Mouse (Mus musculus) hindbrain, embryonic 14.5 days (tissue): ENCODE results near the gene 9430038I01Rik. TPM values are rescaled to one million over a fixed set of nuclear protein-coding genes. Genes with fewer than 3 reads are reported as not detected.

ENCODE experiments used
- ATAC-seq: fragments of 200-750 bp; cut with Nextera tagmentation; 2 replicates; pipeline ENCODE4 v1.8.0; 2017; ENCODE audit warnings: moderate number of reproducible peaks, mild to moderate bottlenecking, moderate TSS enrichment, moderate library complexity; ENCODE audit not compliant: low FRiP score
- DNase-seq: peaks from one replicate; pipeline ENCODE4 v3.0.0-alpha.2; 2015; ENCODE audit warnings: low spot score
- H3K27ac ChIP-seq: fragments of 300-500 bp; sonication (generic); 2 replicates; pipeline ENCODE4 v1.5.1; 2014; ENCODE audit warnings: mild to moderate bottlenecking, moderate library complexity
- H3K27me3 ChIP-seq: fragments of 300-500 bp; sonication (generic); 2 replicates; pipeline ENCODE4 v1.6.1; 2014; ENCODE audit warnings: mild to moderate bottlenecking, low read length, mixed read lengths; ENCODE audit not compliant: control insufficient read depth, insufficient read depth
- H3K36me3 ChIP-seq: fragments of 300-500 bp; sonication (generic); replicated peaks from 2 replicates; pipeline ENCODE4 v1.6.1; 2014; ENCODE audit not compliant: control insufficient read depth, insufficient read depth
- H3K4me1 ChIP-seq: fragments of 300-500 bp; sonication (generic); replicated peaks from 2 replicates; pipeline ENCODE4 v1.6.1; 2014; ENCODE audit warnings: antibody characterized with exemption, low read length, mixed read lengths; ENCODE audit not compliant: control insufficient read depth, insufficient read depth
- H3K4me2 ChIP-seq: fragments of 300-500 bp; sonication (generic); replicated peaks from 2 replicates; pipeline ENCODE4 v1.6.1; 2014; ENCODE audit warnings: mild to moderate bottlenecking, moderate library complexity
- H3K4me3 ChIP-seq: fragments of 300-500 bp; sonication (generic); replicated peaks from 2 replicates; pipeline ENCODE4 v1.5.1; 2014; ENCODE audit warnings: mild to moderate bottlenecking, low read length
- H3K9ac ChIP-seq: fragments of 300-500 bp; sonication (generic); 2 replicates; pipeline ENCODE4 v1.6.1; 2014
- H3K9me3 ChIP-seq: fragments of 300-500 bp; sonication (generic); 2 replicates; pipeline ENCODE4 v1.6.1; 2016; ENCODE audit warnings: low read length; ENCODE audit not compliant: control insufficient read depth
- WGBS: fragments of 180-500 bp; shearing (Covaris S2); extraction: QIAGEN DNeasy Blood & Tissue Kit; methylation state at CpG from one replicate; pipeline ENCODE4 v1.1.7; 2014; 5-methylcytosine and 5-hydroxymethylcytosine counted together
- polyA plus RNA-seq: library from polyadenylated mRNA; unstranded; fragments of >200 nt; fragmentation: Nextera tagmentation; extraction: Ambion mirVana; gene quantifications from 2 replicates; pipeline ENCODE4 v1.2.1, GENCODE M21; 2014

The 9430038I01Rik gene
- polyA plus RNA-seq, 1 experiment from 2014 or later: 16.6 TPM

DNA sequence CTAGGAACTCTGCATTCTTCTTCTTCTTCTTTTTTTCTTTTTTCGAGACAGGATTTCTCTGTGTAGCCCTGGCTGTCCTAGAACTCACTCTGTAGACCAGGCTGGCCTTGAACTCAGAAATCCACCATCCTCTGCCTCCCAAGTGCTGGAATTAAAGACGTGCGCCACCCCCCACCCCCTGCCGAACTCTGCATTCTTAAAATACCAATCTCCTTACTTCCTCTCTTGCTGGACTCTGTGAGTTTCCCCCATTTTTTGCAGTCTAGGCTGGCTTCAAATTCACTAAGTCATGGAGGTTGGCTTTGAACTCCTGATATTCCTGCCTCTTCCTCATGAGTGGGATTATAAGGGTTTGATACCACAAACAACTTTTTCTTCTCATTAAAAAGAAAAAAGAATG is 16.1 kb upstream of the 9430038I01Rik start:
- Histone ChIP-seq H3K4me2 (no peak overlapping the region), H3K27ac (no peak overlapping the region), H3K27me3 (no peaks in the 10 kb centered on the region), H3K36me3 (no peaks in the 10 kb centered on the region), H3K4me1 (no peaks in the 10 kb centered on the region), H3K9ac (no peak overlapping the region), H3K4me3 (no peak overlapping the region), H3K9me3 (no peaks in the 10 kb centered on the region)
- no peak for DNase-seq
- no peak for ATAC-seq
- 66% methylated on average over 4 of the region's 4 CpGs for WGBS

DNA sequence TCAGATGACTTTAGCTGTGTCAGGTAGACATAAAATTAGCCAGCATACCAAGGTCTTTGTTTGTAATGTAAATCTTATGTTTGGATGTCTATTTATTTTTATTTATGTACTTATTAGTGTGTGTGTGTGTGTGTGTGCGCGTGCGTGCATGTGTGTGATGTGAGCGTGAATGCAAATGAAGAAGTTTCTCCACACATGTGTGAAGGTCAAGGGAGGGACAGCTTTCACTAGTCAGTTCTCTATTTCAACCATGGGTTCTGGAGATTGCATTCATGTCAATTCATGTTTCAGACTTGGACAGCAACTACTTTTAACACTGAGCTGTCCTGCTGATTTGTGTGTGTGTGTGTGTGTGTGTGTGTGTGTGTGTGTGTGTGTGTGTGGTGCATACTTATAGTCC is 10.7 kb upstream of the 9430038I01Rik start:
- 96% methylated on average over 4 of the region's 4 CpGs for WGBS
- H3K36me3 ChIP-seq: no peaks in the 10 kb centered on the region
- no peak overlapping the region for H3K4me2 ChIP-seq
- ATAC-seq (no peak), DNase-seq (no peak)
- H3K27me3 ChIP-seq: no peaks in the 10 kb centered on the region
- H3K4me1 ChIP-seq: no peaks in the 10 kb centered on the region
- H3K9me3 ChIP-seq: no peaks in the 10 kb centered on the region
- no peak overlapping the region for H3K27ac ChIP-seq
- H3K9ac ChIP-seq: no peak overlapping the region
- no peak overlapping the region for H3K4me3 ChIP-seq

DNA sequence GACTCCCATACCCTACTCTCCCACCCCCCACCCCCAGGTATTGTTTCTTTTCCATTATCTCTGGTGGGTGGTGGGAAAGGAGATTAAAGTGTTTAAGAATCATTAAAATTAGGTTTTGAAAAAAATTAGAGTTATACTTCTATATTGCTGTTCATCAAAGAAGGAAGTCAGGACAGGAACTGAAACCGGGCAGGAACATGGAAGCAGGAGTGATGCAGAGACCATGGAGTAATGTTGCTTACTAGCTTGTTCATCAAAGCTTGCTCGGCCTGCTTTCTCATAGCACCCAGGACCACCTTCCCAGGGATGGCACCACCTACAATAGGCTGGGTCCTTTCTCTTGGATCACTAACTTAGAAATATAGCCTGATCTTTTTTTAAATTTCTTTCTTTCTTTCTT is 10.0 kb upstream of the 9430038I01Rik start:
- H3K9ac ChIP-seq: no peak overlapping the region
- DNase-seq: no peak

DNA sequence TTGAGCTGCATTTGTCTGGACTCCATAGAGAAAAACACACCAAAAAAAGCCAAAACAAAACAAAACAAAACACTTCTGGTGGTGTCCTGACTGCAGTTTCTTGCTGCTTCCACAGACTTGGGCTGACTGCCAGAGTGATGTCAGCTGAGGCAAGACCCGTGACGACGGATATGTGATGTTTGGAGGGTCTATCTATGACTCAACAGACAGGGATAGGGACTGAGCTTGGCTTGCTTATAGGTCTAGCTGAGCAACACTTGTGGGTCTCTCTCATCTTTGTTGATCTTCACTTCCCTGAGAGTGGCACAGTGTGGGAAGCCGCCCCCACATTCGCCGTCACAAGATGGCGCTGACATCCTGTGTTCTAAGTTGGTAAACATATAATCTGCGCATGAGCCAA is 4.1 kb upstream of the 9430038I01Rik start:
- no peak overlapping the region for H3K4me2 ChIP-seq
- H3K9ac ChIP-seq: no peak overlapping the region
- no peaks in the 10 kb centered on the region for H3K27me3 ChIP-seq
- H3K4me3 ChIP-seq: no peak overlapping the region
- no peak for ATAC-seq
- 85% methylated on average over 8 of the region's 8 CpGs for WGBS
- H3K27ac ChIP-seq: no peak overlapping the region
- no peaks in the 10 kb centered on the region for H3K9me3 ChIP-seq
- DNase-seq: no peak
- H3K36me3 ChIP-seq: no peaks in the 10 kb centered on the region
- no peaks in the 10 kb centered on the region for H3K4me1 ChIP-seq

More for the DNA sequence above, 10.0 kb upstream of the 9430038I01Rik start:
- Histone ChIP-seq H3K36me3 (no peaks in the 10 kb centered on the region), H3K9me3 (no peaks in the 10 kb centered on the region), H3K27me3 (no peaks in the 10 kb centered on the region), H3K4me2 (no peak overlapping the region), H3K4me3 (no peak overlapping the region), H3K27ac (no peak overlapping the region), H3K4me1 (no peaks in the 10 kb centered on the region)
- 94% methylated on average over 2 of the region's 2 CpGs for WGBS
- no peak for ATAC-seq

DNA sequence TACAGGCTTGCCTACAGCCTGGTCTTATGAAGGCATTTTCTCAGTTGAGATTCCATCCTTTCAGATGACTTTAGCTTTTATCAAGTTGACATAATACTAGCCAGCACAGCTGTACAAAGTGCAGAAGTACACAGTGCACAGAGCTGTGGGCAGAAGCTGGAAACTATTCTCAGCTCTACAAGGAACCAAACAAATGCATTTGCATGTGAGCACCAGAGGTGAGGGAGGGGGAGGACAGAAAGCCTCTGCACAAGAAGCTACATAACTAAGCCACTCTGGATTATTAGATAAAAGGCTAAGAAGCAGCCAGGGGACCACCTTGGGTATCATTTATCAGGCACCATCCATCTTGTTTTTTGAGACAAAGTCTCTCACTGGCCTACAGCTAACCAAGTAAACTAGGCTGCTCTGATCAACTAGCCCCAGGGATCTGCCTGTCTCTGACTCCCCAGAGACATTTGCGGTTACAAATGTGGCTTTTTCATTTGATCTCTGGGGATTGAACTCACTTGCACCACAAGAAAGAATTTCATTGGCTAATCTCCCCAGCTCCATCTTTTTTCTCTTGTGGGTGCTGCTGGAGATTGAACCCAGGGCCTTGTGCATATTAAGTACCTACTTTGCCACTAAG is 3.0 kb downstream of the 9430038I01Rik start:
- Histone ChIP-seq H3K9ac (no peak overlapping the region), H3K9me3 (no peaks in the 10 kb centered on the region), H3K4me3 (no peak overlapping the region), H3K4me2 (no peak overlapping the region), H3K27me3 (no peaks in the 10 kb centered on the region), H3K27ac (no peak overlapping the region), H3K36me3 (no peaks in the 10 kb centered on the region), H3K4me1 (no peaks in the 10 kb centered on the region)
- no peak for DNase-seq
- WGBS: 81% methylated on average over 1 of the region's 1 CpGs
- no peak for ATAC-seq

DNA sequence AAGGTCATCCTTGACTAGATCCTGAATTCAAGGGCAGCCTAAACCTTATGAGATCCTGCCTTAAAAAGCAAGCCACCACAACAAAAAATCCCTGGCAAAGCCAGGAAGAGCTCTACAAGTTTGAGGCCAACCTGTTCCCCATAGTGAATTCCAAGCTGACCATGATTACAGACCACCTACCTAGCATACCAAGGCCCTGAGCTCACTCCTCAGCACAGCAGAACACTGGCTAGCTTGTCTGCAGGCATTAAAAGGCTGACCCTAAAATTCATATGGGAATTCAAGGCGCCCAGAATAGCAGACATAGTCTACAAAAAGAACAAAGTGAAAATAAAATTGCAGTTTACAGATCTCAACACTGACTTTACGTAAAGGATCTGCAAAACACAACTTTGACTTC is 6.4 kb downstream of the 9430038I01Rik start:
- no peak overlapping the region for H3K4me2 ChIP-seq

DNA sequence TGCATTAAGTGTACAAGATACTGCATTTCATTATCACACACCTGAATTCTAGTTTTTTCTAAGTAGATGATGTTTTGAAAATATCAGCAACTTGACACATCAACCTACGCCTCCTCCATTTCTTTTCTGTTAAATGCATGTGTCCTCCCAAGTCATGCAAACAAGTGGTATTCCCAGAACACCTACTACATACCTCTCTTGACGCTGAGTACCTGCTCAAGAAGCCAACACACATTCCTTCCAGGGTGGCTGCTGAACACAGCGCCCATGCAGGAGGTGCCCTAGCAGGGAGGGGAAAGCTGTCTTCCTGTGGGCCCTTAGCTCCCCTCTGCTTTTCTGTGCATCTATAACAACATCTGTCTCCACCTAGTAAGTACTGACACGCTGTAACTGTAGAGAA is 11.6 kb downstream of the 9430038I01Rik start:
- DNase-seq (no peak), ATAC-seq (no peak)
- no peak overlapping the region for H3K9ac ChIP-seq
- no peaks in the 10 kb centered on the region for H3K4me1 ChIP-seq
- H3K27me3 ChIP-seq: no peaks in the 10 kb centered on the region
- no peak overlapping the region for H3K4me3 ChIP-seq
- H3K36me3 ChIP-seq: no peaks in the 10 kb centered on the region
- no peaks in the 10 kb centered on the region; the same call in 1 of the 2 replicates for H3K9me3 ChIP-seq
- no peak overlapping the region for H3K27ac ChIP-seq
- WGBS: 95% methylated on average over 4 of the region's 4 CpGs
- H3K4me2 ChIP-seq: no peak overlapping the region

More for the DNA sequence above, 6.4 kb downstream of the 9430038I01Rik start:
- H3K9ac ChIP-seq: no peak overlapping the region
- no peak overlapping the region for H3K27ac ChIP-seq
- 95% methylated on average over 2 of the region's 2 CpGs for WGBS
- no peaks in the 10 kb centered on the region for H3K27me3 ChIP-seq
- H3K9me3 ChIP-seq: no peaks in the 10 kb centered on the region; the same call in 1 of the 2 replicates
- no peaks in the 10 kb centered on the region for H3K36me3 ChIP-seq
- no peaks in the 10 kb centered on the region for H3K4me1 ChIP-seq
- H3K4me3 ChIP-seq: no peak overlapping the region
- no peak for DNase-seq
- ATAC-seq: no peak

DNA sequence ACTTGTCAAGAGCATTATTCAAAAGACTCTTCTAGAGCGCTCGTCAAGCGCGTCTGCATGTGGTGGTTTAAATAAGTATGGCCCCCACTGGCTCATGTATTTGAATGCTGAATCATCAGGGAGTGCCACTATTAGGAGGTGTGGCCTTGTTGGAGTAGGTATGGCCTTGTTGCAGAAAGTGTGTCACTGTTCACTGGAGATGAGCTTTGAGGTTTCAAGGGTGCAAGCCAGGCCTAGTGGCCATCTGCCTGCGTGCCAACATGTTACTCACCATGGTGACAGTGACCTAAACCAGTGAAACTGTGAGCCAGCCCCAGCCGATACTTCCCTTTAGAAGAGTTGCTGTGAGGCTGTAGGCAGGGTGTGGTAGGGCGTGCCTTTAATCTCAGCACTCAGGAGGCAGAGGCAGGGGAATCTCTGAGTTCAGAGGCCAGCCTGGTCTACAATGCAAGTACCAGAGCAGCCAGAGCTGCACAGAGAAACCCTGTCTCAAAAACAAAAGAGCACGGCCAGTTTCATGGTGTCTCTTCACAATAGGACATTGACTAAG is 13.1 kb downstream of the 9430038I01Rik start:
- Histone ChIP-seq H3K9me3 (no peaks in the 10 kb centered on the region; the same call in 1 of the 2 replicates), H3K9ac (no peak overlapping the region), H3K4me3 (no peak overlapping the region), H3K4me2 (no peak overlapping the region), H3K36me3 (no peaks in the 10 kb centered on the region), H3K4me1 (no peaks in the 10 kb centered on the region), H3K27ac (no peak overlapping the region), H3K27me3 (no peaks in the 10 kb centered on the region)
- WGBS: 94% methylated on average over 8 of the region's 8 CpGs
- DNase-seq (no peak), ATAC-seq (no peak)

DNA sequence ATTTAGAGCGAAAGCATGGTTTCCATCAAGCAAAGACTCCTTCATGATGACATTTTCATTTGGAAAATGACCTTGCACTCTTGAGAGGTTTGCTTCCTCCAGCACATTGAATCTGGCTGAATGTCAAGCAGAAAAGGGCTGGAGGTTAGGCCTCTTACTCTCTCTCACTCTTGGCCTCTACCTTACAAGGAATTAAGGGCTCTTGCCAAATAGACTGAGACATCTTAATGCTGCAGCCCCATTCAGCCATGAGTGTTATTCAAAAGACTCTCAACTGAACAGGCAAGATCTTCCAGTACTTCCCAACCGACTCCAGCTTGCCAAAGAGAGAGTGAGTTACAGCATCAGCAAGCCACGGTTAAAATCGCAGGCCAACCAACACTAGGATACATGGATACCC is 15.1 kb downstream of the 9430038I01Rik start:
- H3K36me3 ChIP-seq: no peaks in the 10 kb centered on the region
- no peak overlapping the region for H3K27ac ChIP-seq
- no peak for ATAC-seq
- H3K4me2 ChIP-seq: no peak overlapping the region
- no peaks in the 10 kb centered on the region for H3K4me1 ChIP-seq
- no peak for DNase-seq
- H3K9me3 ChIP-seq: no peaks in the 10 kb centered on the region
- no peak overlapping the region for H3K4me3 ChIP-seq
- 86% methylated on average over 4 of the region's 4 CpGs for whole genome bisulfite sequencing
- H3K27me3 ChIP-seq: no peaks in the 10 kb centered on the region
- H3K9ac ChIP-seq: no peak overlapping the region

DNA sequence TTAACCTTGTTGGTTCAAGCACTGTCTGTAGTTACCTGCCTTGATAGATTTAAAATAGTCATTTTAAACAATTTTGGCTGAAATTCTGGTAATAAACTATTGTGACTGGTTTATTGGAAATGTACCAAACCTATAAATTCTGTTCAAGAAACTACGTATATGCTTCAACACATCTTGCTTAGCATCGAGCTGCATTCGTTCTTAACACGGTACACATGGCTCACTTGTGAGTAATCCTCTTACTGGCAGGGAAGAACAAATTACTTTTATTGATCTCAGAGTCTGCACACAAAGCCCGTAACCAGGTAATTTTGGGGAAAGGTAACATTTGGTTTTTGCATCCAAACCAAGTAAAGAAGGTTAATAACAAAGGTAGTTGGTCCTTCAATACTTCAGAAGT is 22.7 kb downstream of the 9430038I01Rik start:
- Histone ChIP-seq H3K36me3 (no peaks in the 10 kb centered on the region), H3K4me3 (no peak overlapping the region), H3K27me3 (no peaks in the 10 kb centered on the region), H3K4me2 (no peak overlapping the region), H3K27ac (no peak overlapping the region), H3K9ac (no peak overlapping the region), H3K9me3 (no peaks in the 10 kb centered on the region), H3K4me1 (no peaks in the 10 kb centered on the region)
- ATAC-seq (no peak), DNase-seq (no peak)
- 80% methylated on average over 5 of the region's 5 CpGs for WGBS
